ENCODE assay signal across 8 mouse cellular contexts in the genomic region with DNA sequence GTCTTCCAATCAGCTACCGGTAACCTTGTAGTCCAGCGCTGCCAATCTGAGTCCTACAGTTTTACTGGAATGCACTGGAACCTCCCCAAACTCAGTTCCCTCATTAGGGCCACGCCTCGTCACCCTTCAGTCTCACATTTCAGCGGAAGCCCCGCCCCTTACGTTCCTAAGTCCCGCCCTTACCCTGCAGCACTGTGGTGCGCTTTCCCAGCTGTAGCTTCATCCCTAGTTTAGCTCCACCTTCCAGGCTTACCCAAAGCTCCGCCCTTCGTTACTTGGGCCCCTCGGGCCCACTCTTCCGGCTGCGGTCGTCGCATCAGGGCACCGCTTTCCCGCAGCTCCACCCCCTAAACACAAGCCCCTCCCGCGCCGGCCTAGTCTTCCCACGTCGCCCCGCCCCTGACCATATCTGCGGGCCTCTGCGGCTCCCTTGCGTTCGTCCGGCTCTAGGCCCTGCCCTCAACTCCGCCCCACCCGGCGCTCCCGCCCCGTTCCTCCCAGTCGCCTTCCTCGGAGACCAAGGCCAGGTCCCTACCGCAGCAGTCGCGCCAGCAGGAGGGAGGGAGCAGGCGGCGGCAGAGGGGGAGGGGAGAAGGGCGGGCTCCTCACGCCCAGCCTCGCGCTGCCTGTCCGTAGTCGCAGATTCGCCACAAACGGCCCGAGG. TPM values are rescaled to one million over a fixed set of nuclear protein-coding genes. Genes with fewer than 3 reads are reported as not detected.
A peak's percentile ranks its signal among the peaks of the same experiment; 100 is the strongest.
DNase-seq lines count a peak whose midpoint lies in the region; ATAC-seq and TF ChIP-seq lines count a peak whose summit lies in the region.

No protein-coding gene starts in this region.

- intact Hi-C loops in heart, postnatal 25 days (cut with DNase I): loop anchor here (5.0 to 10.0 kb wide), 2 partner anchors 232 to 259 kb away; a partner anchor contains a TSS

- H3K27ac ChIP-seq in ES-E14 (ENCODE audit: insufficient read depth, low read depth, low read length, poor library complexity, severe bottlenecking): peak overlapping the region; percentile 98
- H3K27ac ChIP-seq in forebrain, embryonic 15.5 days (replicated peaks): peak overlapping the region; percentile 98

- H3K4me1 ChIP-seq in ES-E14 (ENCODE audit: control insufficient read depth in 2 of 2, insufficient read depth in 2 of 2, low read length in 2 of 2, poor library complexity in 1 of 2): peaks cover 2 to 4% of the 10 kb centered on the region in 2 experiments; a peak in 2 of 4 replicates
- peaks cover 24% of the 10 kb centered on the region for H3K4me1 ChIP-seq in forebrain, embryonic 15.5 days
- H3K4me1 ChIP-seq in lung, adult 2 months (ENCODE audit: control insufficient read depth, insufficient read depth, low read length): peaks cover 5% of the 10 kb centered on the region

- TF ChIP-seq POLR2A in lung, adult 2 months (IDR thresholded peaks at IDR 0.05; ENCODE audit: borderline replicate concordance, extremely low read depth, low read depth, low read length): peak; percentile 31; the same call in 1 of the 2 replicates

- H3K4me2 ChIP-seq in forebrain, embryonic 15.5 days (replicated peaks): peak overlapping the region; percentile 99

- no peak for TF ChIP-seq CTCF in lung, adult 2 months (IDR thresholded peaks at IDR 0.05; ENCODE audit: insufficient read depth, low read length)

- 0% methylated on average over 47 of the region's 50 CpGs for WGBS in forebrain, embryonic 15.5 days
- WGBS in lung, adult 2 months: 1% methylated on average over 49 of the region's 50 CpGs

- no peaks in the 10 kb centered on the region for H3K27me3 ChIP-seq in forebrain, embryonic 15.5 days

- peak; percentile 98 for ATAC-seq in forebrain, embryonic 15.5 days (replicated peaks)
- ATAC-seq in neutrophil, adult 5-6 weeks (ENCODE audit: extremely low read depth, insufficient number of reproducible peaks, low FRiP score, poor library complexity, severe bottlenecking): peak; percentile 82

- DNase-seq in ES-E14 (ENCODE audit: low read depth, low spot score): peak; percentile 99
- peak; percentile 100 for DNase-seq in cerebellum, adult 11-12 months
- DNase-seq in heart, postnatal 25 days (ENCODE audit: low spot score): peak; percentile 100
- DNase-seq in layer of hippocampus, adult 18-20 months (ENCODE audit: low spot score in 2 of 2): peak; percentile 99 to 100
- DNase-seq in lung, adult 2 months: peak; percentile 100
- peak; percentile 100 for DNase-seq in thymus, adult 18-20 months

- H3K9ac ChIP-seq in ES-E14 (ENCODE audit: insufficient read depth, low read depth, low read length, poor library complexity, severe bottlenecking): peak overlapping the region; percentile 98
- peak overlapping the region; percentile 92 for H3K9ac ChIP-seq in forebrain, embryonic 15.5 days (replicated peaks)

- H3K36me3 ChIP-seq in ES-E14 (ENCODE audit: control insufficient read depth, insufficient read depth, low read length, poor library complexity, severe bottlenecking): peaks cover 10% of the 10 kb centered on the region; the same call in 1 of the 2 replicates
- H3K36me3 ChIP-seq in forebrain, embryonic 15.5 days: peaks cover 9% of the 10 kb centered on the region

- no peaks in the 10 kb centered on the region for H3K9me3 ChIP-seq in ES-E14 (ENCODE audit: control insufficient read depth, insufficient read depth, low read depth, low read length)
- no peaks in the 10 kb centered on the region for H3K9me3 ChIP-seq in forebrain, embryonic 15.5 days

- H3K4me3 ChIP-seq in ES-E14 (ENCODE audit: insufficient read depth in 1 of 2, low read depth in 1 of 2, low read length in 2 of 2, poor library complexity in 1 of 2, severe bottlenecking in 1 of 2): peak overlapping the region; percentile 89 to 97
- H3K4me3 ChIP-seq in forebrain, embryonic 15.5 days: peak overlapping the region; percentile 80
- H3K4me3 ChIP-seq in lung, adult 2 months (replicated peaks; ENCODE audit: extremely low read depth, low read depth, low read length): peak overlapping the region; percentile 92

- in situ Hi-C loops in ES-E14 (cut with MboI; ENCODE audit: low sequenced_read_pairs in 2 of 2, unreplicated experiment in 2 of 2): no loop called here

TF ChIP-seq in ES-E14, 5 proteins besides CTCF, POLR2A, EP300 and RAD21:
- no peak for TF ChIP-seq ZC3H11A (IDR thresholded peaks at IDR 0.05; ENCODE audit: borderline replicate concordance, low read depth, low read length)
- TF ChIP-seq MAFK (IDR thresholded peaks at IDR 0.05; ENCODE audit: insufficient read depth, low read depth, low read length): no peak
- peak; percentile 61; the same call in 1 of the 2 replicates for TF ChIP-seq CHD2 (IDR thresholded peaks at IDR 0.05; ENCODE audit: low read depth, low read length)
- no peak for TF ChIP-seq HCFC1 (IDR thresholded peaks at IDR 0.05; ENCODE audit: borderline replicate concordance, insufficient read depth, low read length)

RNA-seq across cellular contexts. Expression of a gene that starts 0.5 kb away (rescaled TPM):
- total RNA-seq in ES-E14 (2012; rRNA removed): 38.8 and 43.1 TPM in 2 replicates
- polyA plus RNA-seq in forebrain, embryonic 15.5 days (2015; fragmentation: Nextera tagmentation; extraction: Ambion mirVana): 19.6 and 22.2 TPM in 2 replicates
- total RNA-seq in heart, postnatal 25 days (2021): 10 to 100 TPM; 12.7 to 15.8 TPM
- 10 to 100 TPM; 37.7 to 37.8 TPM for total RNA-seq in layer of hippocampus, adult 18-20 months (2021)
- 20.2 and 21.3 TPM in 2 replicates for polyA plus RNA-seq in lung, adult 2 months (2012; rRNA removed)
- total RNA-seq in neutrophil, adult 5-6 weeks (2017): 62.6 and 63.0 TPM in 2 replicates

RNA-seq across cellular contexts. Expression of a gene that starts 20.3 kb away (rescaled TPM):
- 11.9 and 13.0 TPM in 2 replicates for total RNA-seq in ES-E14 (2012; rRNA removed)
- 11.6 and 11.8 TPM in 2 replicates for polyA plus RNA-seq in forebrain, embryonic 15.5 days (2015; fragmentation: Nextera tagmentation; extraction: Ambion mirVana)
- total RNA-seq in heart, postnatal 25 days (2021): 1 to 10 TPM; 4.4 to 4.8 TPM
- 1 to 10 TPM; 6.8 to 7.9 TPM for total RNA-seq in layer of hippocampus, adult 18-20 months (2021)
- polyA plus RNA-seq in lung, adult 2 months (2012; rRNA removed): 18.9 and 23.9 TPM in 2 replicates
- total RNA-seq in neutrophil, adult 5-6 weeks (2017): 6.0 and 9.5 TPM in 2 replicates

RNA-seq across cellular contexts. Expression of a gene that starts 24.3 kb away (rescaled TPM):
- 1.7 and 2.9 TPM in 2 replicates for total RNA-seq in ES-E14 (2012; rRNA removed)
- 0.34 and 0.39 TPM in 2 replicates for polyA plus RNA-seq in forebrain, embryonic 15.5 days (2015; fragmentation: Nextera tagmentation; extraction: Ambion mirVana)
- total RNA-seq in heart, postnatal 25 days (2021): not detected
- total RNA-seq in layer of hippocampus, adult 18-20 months (2021): 10 to 100 TPM; 15.9 to 18.5 TPM
- 0.06 TPM in 1 of 2 replicates, not detected in the other for polyA plus RNA-seq in lung, adult 2 months (2012; rRNA removed)
- total RNA-seq in neutrophil, adult 5-6 weeks (2017): 1.2 and 1.6 TPM in 2 replicates

RNA-seq across cellular contexts. Expression of a gene that starts 37.3 kb away (rescaled TPM):
- 8.5 and 9.4 TPM in 2 replicates for total RNA-seq in ES-E14 (2012; rRNA removed)
- 79.0 and 88.0 TPM in 2 replicates for polyA plus RNA-seq in forebrain, embryonic 15.5 days (2015; fragmentation: Nextera tagmentation; extraction: Ambion mirVana)
- 10 to 100 TPM; 65.9 to 68.5 TPM for total RNA-seq in heart, postnatal 25 days (2021)
- total RNA-seq in layer of hippocampus, adult 18-20 months (2021): 10 to 100 TPM; 51.8 to 53.2 TPM
- 69.2 and 84.4 TPM in 2 replicates for polyA plus RNA-seq in lung, adult 2 months (2012; rRNA removed)
- total RNA-seq in neutrophil, adult 5-6 weeks (2017): 24.4 and 25.4 TPM in 2 replicates

Comparison
In these comparisons a context has a peak if more than half of its experiments do, and no peak if none do; other contexts are left out.
1. Peak in every context shown above with its lines: DNase-seq, ATAC-seq, H3K4me3 ChIP-seq and H3K27ac ChIP-seq.